Mouse (Mus musculus): ENCODE measurements around the gene Nsun2.

GRCm38 (mm10) chr13:69532893-69533404 is 597 bp upstream of the Nsun2 start:
- TF ChIP-seq TAL1 (IDR thresholded peaks at IDR 0.05; ENCODE audit: low read length) (no peak), GATA1 (IDR thresholded peaks at IDR 0.05; ENCODE audit: low read length) (no peak)
